Mouse (Mus musculus): Measurements from ENCODE around the gene C1rb. TPM values are rescaled to one million over a fixed set of nuclear protein-coding genes. Genes with fewer than 3 reads are reported as not detected.
"Not testable (repeated sequence)": the region's sequence is repeated elsewhere in the genome, so short reads cannot be mapped to it uniquely, and the experiment has no call there.

Gene C1rb
- polyA plus RNA-seq (2015; fragmentation: Nextera tagmentation; extraction: Ambion mirVana) = not detected in 2 replicates

DNA sequence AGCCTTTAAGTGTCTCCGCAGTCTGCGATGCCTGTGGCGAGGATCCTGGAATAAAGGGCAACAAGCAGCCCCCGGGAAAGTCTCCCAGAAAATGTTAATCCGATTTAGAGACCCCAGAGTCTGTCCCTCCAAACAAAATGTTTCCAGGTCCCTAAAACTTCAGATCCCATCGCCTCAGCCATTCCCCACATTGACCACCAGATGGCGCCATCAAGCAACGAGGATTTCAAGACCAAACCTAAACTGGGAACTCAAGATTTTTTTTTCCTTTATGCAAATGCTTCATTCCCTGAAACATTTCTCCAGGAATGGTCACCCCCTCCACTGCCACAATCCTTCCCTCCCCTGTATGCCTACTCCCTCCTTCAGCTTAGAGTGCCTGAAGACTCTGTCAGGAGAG lies at the start of gene C1rb:
TSS of gene C1rb (plus strand) at position 269 of the 400 bp plus-strand sequence.
- Histone ChIP-seq H3K9ac (replicated peaks; ENCODE audit: low read depth, low read length) (no peak within 1 kb of the TSS), H3K9me3 (ENCODE audit: control insufficient read depth, low read length) (no peaks in the 10 kb centered on the region), H3K36me3 (ENCODE audit: control insufficient read depth, insufficient read depth) (no peaks in the 10 kb centered on the region), H3K4me3 (replicated peaks; ENCODE audit: low read length) (no peak within 1 kb of the TSS), H3K27me3 (replicated peaks; ENCODE audit: control insufficient read depth, insufficient read depth, low read length) (no peaks in the 10 kb centered on the region), H3K4me2 (ENCODE audit: low read length) (no peak within 1 kb of the TSS), H3K27ac (ENCODE audit: low read length) (no peak within 1 kb of the TSS), H3K4me1 (replicated peaks; ENCODE audit: control insufficient read depth, insufficient read depth, low read length) (no peaks in the 10 kb centered on the region)
- 1% methylated on average over 8 of the region's 8 CpGs for WGBS
- no peak for ATAC-seq

DNA sequence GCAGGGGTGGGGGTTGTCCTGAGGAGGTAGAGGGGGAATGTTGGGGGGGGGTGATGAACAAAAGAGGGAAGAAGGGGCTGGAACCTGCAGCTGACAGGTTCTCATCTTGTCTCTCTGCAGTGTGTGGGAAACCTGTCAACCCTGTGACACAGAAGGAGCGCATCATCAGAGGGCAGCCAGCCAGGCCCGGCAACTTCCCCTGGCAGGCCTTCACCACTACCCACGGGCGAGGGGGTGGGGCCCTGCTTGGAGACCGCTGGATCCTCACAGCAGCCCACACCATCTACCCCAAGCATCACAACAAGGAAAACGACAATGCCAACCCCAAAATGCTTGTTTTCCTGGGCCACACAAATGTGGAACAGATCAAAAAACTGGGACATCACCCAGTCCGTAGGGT lies 48.0 kb upstream of the C1rb start:
- H3K9me3 ChIP-seq (ENCODE audit: control insufficient read depth, low read length); ATAC-seq; H3K27me3 ChIP-seq (replicated peaks; ENCODE audit: control insufficient read depth, insufficient read depth, low read length); H3K4me1 ChIP-seq (replicated peaks; ENCODE audit: control insufficient read depth, insufficient read depth, low read length); H3K4me2 ChIP-seq (ENCODE audit: low read length); H3K27ac ChIP-seq (ENCODE audit: low read length); H3K36me3 ChIP-seq (ENCODE audit: control insufficient read depth, insufficient read depth); H3K4me3 ChIP-seq (replicated peaks; ENCODE audit: low read length); H3K9ac ChIP-seq (replicated peaks; ENCODE audit: low read depth, low read length): not testable (repeated sequence)
- 68% methylated on average over 7 of the region's 7 CpGs for WGBS

DNA sequence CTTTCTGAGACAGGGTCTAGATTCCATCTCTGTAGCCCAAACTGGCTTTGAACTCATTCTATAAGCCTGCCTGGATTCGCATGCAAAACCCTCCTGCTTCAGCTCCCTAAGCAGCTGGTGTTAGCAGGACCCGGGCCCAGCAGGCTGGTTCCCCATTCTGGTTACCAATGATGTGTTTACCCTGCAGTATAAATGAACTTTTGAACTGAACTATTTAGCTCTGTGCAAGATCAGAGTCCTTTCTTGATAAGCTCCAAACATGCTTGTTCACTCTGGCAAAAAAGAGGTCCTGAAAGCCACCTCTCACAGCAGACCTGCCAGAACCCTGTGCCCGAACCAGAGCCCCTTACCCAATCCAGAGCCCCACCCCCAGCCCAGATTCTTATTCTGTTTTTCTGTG lies 42.2 kb upstream of the C1rb start:
- H3K9me3 ChIP-seq (ENCODE audit: control insufficient read depth, low read length) = no peaks in the 10 kb centered on the region
- no peaks in the 10 kb centered on the region for H3K4me1 ChIP-seq (replicated peaks; ENCODE audit: control insufficient read depth, insufficient read depth, low read length)
- no peak for ATAC-seq
- no peaks in the 10 kb centered on the region for H3K27me3 ChIP-seq (replicated peaks; ENCODE audit: control insufficient read depth, insufficient read depth, low read length)
- H3K4me2 ChIP-seq (ENCODE audit: low read length) = no peak overlapping the region
- no peak overlapping the region for H3K4me3 ChIP-seq (replicated peaks; ENCODE audit: low read length)
- WGBS = 79% methylated on average over 3 of the region's 3 CpGs
- no peak overlapping the region for H3K27ac ChIP-seq (ENCODE audit: low read length)
- H3K9ac ChIP-seq (replicated peaks; ENCODE audit: low read depth, low read length) = no peak overlapping the region
- H3K36me3 ChIP-seq (ENCODE audit: control insufficient read depth, insufficient read depth) = no peaks in the 10 kb centered on the region

DNA sequence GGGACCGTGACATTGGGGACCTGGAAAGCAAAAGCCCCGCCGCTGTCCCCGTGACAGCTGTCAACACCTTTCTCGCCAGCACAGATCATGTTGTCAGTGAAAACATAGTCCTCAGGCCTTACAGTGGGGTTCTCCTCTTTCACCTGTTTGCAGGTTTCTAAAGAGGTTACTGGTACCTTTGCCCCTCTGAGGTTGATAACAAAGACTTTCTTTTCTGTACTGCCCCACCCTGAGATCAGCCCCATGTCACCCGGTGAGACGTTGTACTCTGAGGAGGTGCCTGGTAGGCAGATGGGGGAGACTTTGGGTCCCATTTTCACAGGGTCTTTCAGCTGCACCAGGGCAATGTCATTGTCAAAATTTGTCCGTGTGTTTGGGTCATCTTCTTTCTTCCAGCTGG lies 39.0 kb upstream of the C1rb start:
- Histone ChIP-seq H3K9ac (replicated peaks; ENCODE audit: low read depth, low read length) (no peak overlapping the region), H3K9me3 (ENCODE audit: control insufficient read depth, low read length) (no peaks in the 10 kb centered on the region), H3K27ac (ENCODE audit: low read length) (no peak overlapping the region), H3K36me3 (ENCODE audit: control insufficient read depth, insufficient read depth) (no peaks in the 10 kb centered on the region), H3K4me1 (replicated peaks; ENCODE audit: control insufficient read depth, insufficient read depth, low read length) (no peaks in the 10 kb centered on the region), H3K27me3 (replicated peaks; ENCODE audit: control insufficient read depth, insufficient read depth, low read length) (no peaks in the 10 kb centered on the region), H3K4me3 (replicated peaks; ENCODE audit: low read length) (no peak overlapping the region), H3K4me2 (ENCODE audit: low read length) (no peak overlapping the region)
- WGBS = 90% methylated on average over 8 of the region's 8 CpGs
- no peak for ATAC-seq

DNA sequence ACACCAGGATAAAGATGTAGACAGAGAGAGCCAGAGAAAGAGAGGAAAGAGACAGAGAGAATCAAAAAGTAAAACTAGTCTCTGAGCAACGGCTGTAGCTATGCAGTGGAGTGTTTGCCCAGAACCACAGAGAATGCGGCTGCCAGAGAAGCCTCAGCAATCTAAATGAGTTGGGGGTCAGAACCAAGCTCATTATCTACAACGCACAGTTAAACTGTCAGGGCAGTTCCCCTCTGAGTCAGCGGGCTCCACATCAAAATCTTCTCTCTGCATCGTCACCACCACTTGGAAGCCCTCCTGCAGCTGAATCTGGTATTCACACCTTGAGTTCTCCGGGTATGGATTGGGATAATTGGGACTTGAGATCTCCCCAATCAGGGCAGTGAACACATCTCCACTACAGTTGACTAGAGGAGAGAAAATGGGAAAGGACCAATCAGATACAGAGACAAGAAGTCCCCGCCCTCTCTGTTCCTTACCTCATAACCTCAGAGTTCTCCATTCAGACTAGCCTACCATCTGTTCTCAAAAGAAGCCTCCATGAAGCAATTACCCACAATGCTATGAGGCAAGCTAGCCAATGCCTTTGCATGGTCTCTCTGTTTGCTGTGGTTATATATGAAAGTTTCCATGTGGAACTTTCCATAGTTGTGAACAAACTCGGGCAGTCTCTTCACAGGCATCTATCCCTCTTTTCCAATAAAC lies 33.8 kb upstream of the C1rb start:
- 81% methylated on average over 8 of the region's 8 CpGs for WGBS
- H3K36me3 ChIP-seq (ENCODE audit: control insufficient read depth, insufficient read depth); H3K4me1 ChIP-seq (replicated peaks; ENCODE audit: control insufficient read depth, insufficient read depth, low read length); H3K4me2 ChIP-seq (ENCODE audit: low read length); ATAC-seq; H3K27me3 ChIP-seq (replicated peaks; ENCODE audit: control insufficient read depth, insufficient read depth, low read length); H3K4me3 ChIP-seq (replicated peaks; ENCODE audit: low read length); H3K9ac ChIP-seq (replicated peaks; ENCODE audit: low read depth, low read length); H3K9me3 ChIP-seq (ENCODE audit: control insufficient read depth, low read length); H3K27ac ChIP-seq (ENCODE audit: low read length): not testable (repeated sequence)

DNA sequence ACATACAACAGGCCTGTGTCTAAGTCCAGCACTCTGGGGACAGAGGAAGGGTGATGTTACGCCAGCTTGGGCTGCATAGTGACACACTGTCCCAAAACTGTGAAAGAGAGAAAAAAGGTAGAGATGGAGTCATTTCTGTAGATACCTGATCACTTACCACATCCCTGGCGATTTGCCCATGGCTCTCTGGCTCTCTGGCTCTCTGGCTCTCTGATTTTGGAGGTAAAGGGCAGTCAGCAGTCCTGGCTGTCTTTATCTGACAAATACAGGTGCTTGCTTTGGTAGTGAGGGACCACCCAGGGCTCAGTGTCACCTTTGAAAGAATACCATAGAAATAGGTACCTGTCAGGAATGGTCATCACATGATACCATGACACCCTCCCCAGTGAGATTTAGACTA lies 28.9 kb upstream of the C1rb start:
- H3K9ac ChIP-seq (replicated peaks; ENCODE audit: low read depth, low read length); ATAC-seq; H3K4me3 ChIP-seq (replicated peaks; ENCODE audit: low read length); H3K4me2 ChIP-seq (ENCODE audit: low read length); H3K4me1 ChIP-seq (replicated peaks; ENCODE audit: control insufficient read depth, insufficient read depth, low read length); H3K27ac ChIP-seq (ENCODE audit: low read length); H3K36me3 ChIP-seq (ENCODE audit: control insufficient read depth, insufficient read depth); H3K9me3 ChIP-seq (ENCODE audit: control insufficient read depth, low read length); H3K27me3 ChIP-seq (replicated peaks; ENCODE audit: control insufficient read depth, insufficient read depth, low read length): not testable (repeated sequence)
- 65% methylated on average over 2 of the region's 2 CpGs for whole genome bisulfite sequencing

DNA sequence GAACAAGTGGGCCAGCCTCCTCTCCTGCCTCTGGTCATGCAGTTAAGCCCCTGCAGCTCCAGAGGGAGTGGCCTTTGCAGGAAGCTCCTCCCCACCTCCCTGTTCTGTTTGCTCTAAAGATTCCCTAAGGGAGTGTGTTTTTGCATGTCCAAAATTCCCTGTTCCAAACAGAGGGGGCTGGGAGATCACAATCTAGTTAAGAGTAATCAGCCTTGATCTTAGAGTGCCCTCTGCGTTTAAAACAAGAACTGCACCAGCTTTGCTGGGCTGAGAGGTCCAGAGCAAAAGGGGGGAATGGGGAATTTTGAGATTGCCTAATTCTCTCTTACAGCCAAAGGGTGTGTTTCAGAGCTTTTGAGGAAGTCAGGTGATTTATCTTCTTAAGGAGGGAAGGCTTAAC lies 27.8 kb upstream of the C1rb start, which contains the start of gene C1s1:
TSS of gene C1s1 (minus strand) at position 76 of the 400 bp plus-strand sequence.
- WGBS = 0% methylated on average over 1 of the region's 1 CpGs
- H3K36me3 ChIP-seq (ENCODE audit: control insufficient read depth, insufficient read depth); H3K4me2 ChIP-seq (ENCODE audit: low read length); H3K4me3 ChIP-seq (replicated peaks; ENCODE audit: low read length); H3K27ac ChIP-seq (ENCODE audit: low read length); H3K9me3 ChIP-seq (ENCODE audit: control insufficient read depth, low read length); ATAC-seq; H3K4me1 ChIP-seq (replicated peaks; ENCODE audit: control insufficient read depth, insufficient read depth, low read length); H3K27me3 ChIP-seq (replicated peaks; ENCODE audit: control insufficient read depth, insufficient read depth, low read length); H3K9ac ChIP-seq (replicated peaks; ENCODE audit: low read depth, low read length): not testable (repeated sequence)

DNA sequence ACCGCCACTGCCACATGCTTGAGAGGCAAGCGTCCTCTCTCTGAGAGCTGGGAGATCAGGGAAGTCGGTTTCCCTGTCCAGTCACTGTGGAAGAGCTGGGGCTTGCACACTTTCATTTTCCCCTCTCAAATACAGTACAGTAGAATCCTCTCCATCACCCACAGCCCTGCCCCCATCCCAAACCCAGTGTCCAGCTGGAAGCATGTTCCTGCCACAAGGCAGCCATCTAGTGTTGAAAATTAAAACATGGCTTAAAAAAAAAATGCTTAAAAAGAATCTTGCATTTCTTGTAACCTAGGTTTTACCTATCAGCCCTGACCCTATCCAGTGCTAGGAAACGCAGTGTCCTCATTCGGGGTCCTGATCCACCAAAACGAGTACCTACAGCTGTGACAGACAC lies 25.6 kb upstream of the C1rb start:
- no peaks in the 10 kb centered on the region for H3K27me3 ChIP-seq (replicated peaks; ENCODE audit: control insufficient read depth, insufficient read depth, low read length)
- H3K4me1 ChIP-seq (replicated peaks; ENCODE audit: control insufficient read depth, insufficient read depth, low read length) = no peaks in the 10 kb centered on the region
- no peak overlapping the region for H3K4me3 ChIP-seq (replicated peaks; ENCODE audit: low read length)
- WGBS = 90% methylated on average over 5 of the region's 6 CpGs
- H3K27ac ChIP-seq (ENCODE audit: low read length) = no peak overlapping the region
- no peak overlapping the region for H3K9ac ChIP-seq (replicated peaks; ENCODE audit: low read depth, low read length)
- no peak for ATAC-seq
- H3K4me2 ChIP-seq (ENCODE audit: low read length) = no peak overlapping the region
- H3K9me3 ChIP-seq (ENCODE audit: control insufficient read depth, low read length) = no peaks in the 10 kb centered on the region
- no peaks in the 10 kb centered on the region for H3K36me3 ChIP-seq (ENCODE audit: control insufficient read depth, insufficient read depth)

DNA sequence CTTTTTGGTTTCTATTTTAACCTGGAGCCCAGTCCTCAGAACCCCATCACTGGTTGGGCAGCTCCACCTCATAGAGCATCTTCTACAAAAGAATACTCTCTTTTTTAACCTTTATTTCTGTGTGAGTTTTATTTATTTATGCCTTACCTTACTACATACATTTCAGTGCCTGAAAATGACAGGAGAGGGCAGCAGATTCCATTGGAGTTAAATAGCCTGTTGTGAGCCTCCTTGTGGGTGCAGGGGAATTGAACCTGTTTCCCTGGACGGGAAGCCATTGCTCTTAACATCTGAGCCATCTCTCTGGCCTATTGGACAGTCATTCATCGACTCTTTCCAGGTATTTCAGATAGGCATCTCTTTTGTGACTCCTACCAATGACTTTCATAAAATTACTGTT lies 24.7 kb upstream of the C1rb start:
- H3K4me2 ChIP-seq (ENCODE audit: low read length) = no peak overlapping the region
- 83% methylated on average over 2 of the region's 2 CpGs for WGBS
- no peaks in the 10 kb centered on the region for H3K36me3 ChIP-seq (ENCODE audit: control insufficient read depth, insufficient read depth)
- no peaks in the 10 kb centered on the region for H3K27me3 ChIP-seq (replicated peaks; ENCODE audit: control insufficient read depth, insufficient read depth, low read length)
- H3K27ac ChIP-seq (ENCODE audit: low read length) = no peak overlapping the region
- no peak overlapping the region for H3K4me3 ChIP-seq (replicated peaks; ENCODE audit: low read length)
- ATAC-seq = no peak
- no peaks in the 10 kb centered on the region for H3K9me3 ChIP-seq (ENCODE audit: control insufficient read depth, low read length)
- no peak overlapping the region for H3K9ac ChIP-seq (replicated peaks; ENCODE audit: low read depth, low read length)
- H3K4me1 ChIP-seq (replicated peaks; ENCODE audit: control insufficient read depth, insufficient read depth, low read length) = no peaks in the 10 kb centered on the region

DNA sequence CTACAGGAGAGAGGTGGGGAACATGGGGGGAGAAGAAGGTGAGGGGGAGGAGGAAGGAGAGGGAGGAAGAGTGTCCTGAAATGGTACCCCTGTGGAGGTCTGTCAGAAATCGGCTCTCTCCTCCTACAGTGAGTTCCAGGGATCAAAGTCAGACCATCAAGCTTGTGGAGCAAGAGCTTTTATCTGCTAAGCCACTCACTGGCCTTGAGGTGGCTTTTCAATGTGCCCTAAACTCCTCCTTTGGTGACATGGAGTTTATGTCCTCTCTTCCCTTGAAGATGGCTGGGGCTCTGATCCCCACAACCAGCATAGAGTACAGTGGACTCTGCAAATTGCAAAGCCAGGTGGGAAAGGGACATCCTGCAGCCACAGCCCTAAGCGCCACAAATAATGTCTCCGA lies 22.1 kb upstream of the C1rb start:
- H3K36me3 ChIP-seq (ENCODE audit: control insufficient read depth, insufficient read depth); H3K4me2 ChIP-seq (ENCODE audit: low read length); H3K4me3 ChIP-seq (replicated peaks; ENCODE audit: low read length); H3K27me3 ChIP-seq (replicated peaks; ENCODE audit: control insufficient read depth, insufficient read depth, low read length); H3K4me1 ChIP-seq (replicated peaks; ENCODE audit: control insufficient read depth, insufficient read depth, low read length); H3K9ac ChIP-seq (replicated peaks; ENCODE audit: low read depth, low read length); ATAC-seq; H3K9me3 ChIP-seq (ENCODE audit: control insufficient read depth, low read length); H3K27ac ChIP-seq (ENCODE audit: low read length): not testable (repeated sequence)
- WGBS = 100% methylated on average over 3 of the region's 3 CpGs
